Mouse (Mus musculus) kidney, postnatal 25 days (tissue): ENCODE measurements around the gene Ahsa1.
"Not testable (repeated sequence)": the region's sequence is repeated elsewhere in the genome, so short reads cannot be mapped to it uniquely, and the experiment has no call there.

Experiments
- DNase-seq, 2 experiments: peaks; one replicate each; pipeline ENCODE4 v3.0.0; 2021; ENCODE audit warnings: mixed read lengths in 2 of 2

The Ahsa1 gene

DNA sequence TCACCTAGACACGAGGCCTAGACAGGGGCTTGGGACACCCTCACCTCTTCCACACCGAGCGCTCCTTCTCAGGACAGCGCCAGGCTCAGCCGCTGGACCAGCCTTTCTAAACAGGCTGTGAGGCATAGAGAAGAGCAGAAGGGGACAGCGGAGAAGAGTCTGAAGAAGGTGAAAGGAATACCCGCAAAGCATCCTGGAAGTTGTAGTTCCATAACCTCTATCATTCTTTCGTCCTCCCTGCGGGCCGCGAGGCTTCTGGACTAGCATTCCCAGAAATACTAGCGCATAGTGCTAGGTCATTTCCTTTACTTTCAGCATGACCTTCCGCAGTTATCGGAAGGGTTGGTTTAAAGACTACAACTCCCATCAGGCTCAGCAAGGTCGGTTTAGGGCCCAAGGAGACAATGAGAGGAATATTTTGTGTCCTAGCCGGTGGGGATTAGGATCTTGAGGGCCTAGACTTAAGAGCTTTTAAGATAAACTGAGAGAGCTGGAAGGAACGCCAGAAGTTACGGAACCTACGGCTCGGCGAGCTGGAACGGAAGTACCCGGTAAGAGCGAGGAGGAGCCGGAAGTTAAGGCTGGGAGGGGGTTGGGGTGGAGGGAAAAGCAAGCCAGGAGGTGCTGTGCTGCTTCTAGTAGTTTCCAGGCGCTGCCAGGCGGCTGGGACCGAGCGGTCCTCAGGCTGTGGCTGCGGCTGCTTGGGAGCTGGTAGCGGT, at the start of gene Ahsa1, which contains the start of gene Vipas39:
TSS of gene Ahsa1 (plus strand) at position 372 of the 719 bp plus-strand sequence.
TSS of gene Vipas39 (minus strand) at position 149 of the 719 bp plus-strand sequence.
- peak; percentile 91 to 95 for DNase-seq

DNA sequence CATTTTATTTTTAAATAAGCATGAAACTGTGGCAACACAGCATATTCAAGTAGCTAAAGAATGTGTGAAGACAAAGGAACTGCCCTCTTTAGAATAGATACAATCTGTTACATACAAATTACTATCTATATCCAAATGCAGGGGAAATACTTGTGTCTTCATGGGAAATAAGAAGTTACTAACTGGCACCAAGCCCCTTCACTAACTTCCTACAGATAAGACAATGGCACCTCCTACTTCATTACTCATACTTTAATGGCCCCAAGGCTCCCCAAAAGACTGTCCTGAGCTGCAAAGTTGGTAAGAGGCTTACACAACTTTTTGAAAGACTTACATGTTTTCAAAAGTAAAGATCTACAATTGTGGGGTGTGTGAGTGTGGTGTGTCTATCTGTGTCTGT, 48.7 kb upstream of the Ahsa1 start:
- DNase-seq = no peak

DNA sequence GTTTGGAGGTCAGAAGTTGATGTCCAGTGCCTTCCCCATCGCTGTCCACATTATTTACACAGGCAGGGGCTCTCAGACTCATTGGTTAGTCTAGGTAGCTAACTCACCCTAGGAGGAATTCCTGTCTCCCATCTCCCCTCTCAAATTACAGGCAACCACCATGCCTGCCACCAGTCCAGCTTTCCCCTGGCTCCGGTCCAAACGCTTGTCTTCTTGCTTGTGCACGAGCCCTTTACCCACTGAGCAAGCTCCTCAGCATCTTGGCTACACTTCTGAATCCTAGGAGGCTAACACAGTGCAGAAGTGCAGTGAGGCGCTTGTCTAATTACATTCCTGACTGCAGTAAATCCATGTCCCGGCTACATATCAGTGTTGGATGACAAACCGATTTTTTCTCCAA, 46.9 kb upstream of the Ahsa1 start:
- DNase-seq = peak in 1 of 2 experiments; percentile 20

DNA sequence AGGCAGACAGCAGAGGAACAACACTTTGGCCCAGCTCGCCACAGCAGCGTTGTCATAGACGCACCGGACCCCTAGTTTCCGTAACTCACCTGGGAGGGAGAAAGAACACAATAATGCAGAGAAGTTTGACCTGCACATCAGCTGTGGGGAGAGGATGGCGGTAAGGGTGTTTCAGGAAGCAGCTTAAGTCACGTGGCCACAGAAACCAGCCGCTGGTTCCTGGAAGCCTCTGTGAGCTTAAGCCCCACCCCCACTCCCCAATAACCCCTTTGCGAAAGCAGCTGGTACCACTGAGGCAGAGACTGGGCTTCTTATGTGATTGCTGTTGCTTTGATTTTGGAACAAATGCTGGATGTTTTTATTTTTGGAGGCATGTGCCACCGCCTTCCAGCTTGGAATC, 41.3 kb upstream of the Ahsa1 start:
- no peak for DNase-seq

DNA sequence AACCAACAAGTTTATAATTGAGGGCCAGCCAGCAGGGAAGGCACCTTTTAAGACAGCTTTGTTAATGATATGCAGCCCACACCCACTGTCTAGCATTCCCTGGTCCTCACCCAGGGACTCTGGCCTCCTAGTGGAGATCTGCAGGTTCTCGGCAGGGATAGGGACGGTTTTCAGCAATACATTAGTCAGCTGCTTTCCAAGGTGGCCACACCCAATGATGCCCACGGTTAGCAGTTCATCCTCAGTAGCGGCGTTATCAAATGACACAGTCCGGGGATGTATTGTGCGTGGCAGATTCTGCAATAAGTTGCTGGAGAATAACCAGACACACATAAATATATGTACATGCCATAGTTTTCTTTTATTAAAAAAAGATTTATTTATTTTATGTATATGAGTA, 39.5 kb upstream of the Ahsa1 start:
- DNase-seq = no peak

DNA sequence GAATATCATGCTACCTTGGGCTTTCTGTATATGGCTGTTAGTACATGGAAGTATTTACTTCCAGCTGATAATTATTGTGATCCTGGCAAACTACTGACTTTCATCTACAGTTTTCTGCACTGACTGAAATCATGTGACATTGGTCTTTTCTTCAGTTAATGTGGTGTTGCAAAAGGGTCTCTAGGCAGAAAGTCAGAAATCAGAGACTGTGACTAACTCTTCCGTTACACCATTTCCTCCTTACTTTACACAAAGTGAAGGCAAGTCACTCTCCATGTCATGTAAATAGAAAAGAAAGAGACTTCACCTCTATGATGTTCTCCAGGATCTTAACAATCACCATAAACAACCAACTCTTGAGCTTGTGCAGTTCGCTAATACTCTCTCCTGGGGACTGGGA, 36.6 kb upstream of the Ahsa1 start:
- no peak for DNase-seq

DNA sequence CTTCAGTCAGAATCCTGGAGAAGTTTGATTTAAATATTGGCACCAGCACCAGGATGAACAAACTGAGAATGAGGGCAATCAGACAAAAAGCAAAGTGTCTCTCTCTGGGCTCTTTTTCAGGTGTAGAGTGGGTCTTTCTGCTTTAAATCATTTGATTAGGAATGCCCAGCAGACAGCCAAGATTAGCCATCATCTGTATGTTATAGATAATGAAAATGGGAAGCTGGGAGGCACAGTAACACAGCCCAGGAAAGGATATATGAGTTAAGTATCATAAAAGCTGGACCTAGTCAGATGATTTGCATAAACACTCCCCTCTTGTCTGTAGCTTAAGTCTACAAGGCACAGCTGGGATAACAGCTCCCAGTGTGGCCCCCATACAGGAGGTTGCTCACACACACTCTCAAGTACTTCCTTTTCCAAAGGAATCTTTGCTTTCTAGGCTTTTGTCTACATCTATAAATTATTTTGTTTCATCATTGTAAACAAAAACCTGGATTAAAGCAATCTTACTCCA, 35.8 kb upstream of the Ahsa1 start:
- no peak for DNase-seq

DNA sequence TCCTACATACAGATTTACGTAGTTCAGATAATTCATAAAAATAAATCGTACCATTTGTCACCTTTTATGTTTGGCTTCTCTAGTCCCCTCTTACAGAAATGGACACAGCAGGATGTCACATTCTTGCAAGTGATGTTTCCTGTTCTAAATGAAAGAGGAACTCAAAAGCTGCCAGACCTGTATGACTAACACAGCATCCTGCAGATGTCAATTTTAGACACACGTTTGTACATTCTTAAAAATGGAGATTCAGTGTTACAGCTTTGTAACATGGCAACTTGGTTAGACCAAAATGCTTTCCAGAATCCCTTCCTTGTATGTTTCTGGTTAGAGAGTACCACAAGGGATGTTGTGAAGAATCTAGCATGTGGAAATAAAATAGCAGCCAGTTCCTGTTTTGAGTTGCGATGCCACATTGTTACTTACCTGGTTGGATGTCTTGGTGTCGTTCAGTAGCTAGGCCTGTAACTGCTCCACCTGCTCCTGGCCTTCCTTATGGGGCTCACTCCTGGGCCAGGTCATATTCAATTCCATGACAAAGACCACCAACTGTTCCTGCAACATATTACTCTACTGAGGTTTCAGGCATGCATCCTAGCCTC, 29.3 kb upstream of the Ahsa1 start:
- no peak for DNase-seq

DNA sequence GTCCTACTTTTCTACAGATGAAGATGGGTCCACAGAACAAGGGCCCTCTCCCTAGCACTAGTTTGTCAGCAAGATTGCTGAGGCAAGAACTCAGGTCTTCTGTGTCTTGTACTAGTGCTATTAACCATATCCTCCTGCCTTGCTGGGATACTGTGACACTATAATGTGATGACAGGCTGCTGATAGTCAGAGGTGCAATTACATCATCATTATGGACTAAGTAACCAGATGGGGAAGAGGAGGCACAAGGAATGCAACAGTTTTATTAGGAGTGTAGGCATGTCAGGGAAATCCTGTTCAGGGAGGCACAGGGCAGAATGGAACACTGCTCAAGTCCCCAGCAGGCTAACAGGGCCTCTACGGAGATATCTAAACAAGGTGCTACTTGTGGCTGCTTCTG, 27.6 kb upstream of the Ahsa1 start, which contains the start of gene Noxred1:
TSS of gene Noxred1 (minus strand) at position 101 of the 400 bp plus-strand sequence.
- no peak for DNase-seq

DNA sequence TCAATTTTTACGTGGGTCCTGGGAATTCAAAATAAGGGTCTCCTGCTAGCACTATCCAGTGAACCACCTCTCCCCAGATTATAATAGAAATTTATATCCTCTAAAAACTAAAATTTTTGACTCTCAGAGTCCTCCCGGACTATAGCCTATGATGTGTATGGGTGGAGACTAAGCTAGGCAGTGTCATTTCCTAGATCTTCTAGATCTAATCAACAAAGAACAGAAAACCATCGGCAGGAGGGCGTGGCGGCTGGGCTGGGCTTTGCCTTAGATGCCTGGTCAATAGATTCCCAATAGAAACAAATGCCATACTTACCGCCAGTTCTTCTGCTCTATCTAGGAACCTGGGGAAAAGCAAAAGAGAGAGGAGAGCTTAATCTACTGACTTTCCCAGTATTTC, 16.1 kb upstream of the Ahsa1 start:
- DNase-seq = no peak

DNA sequence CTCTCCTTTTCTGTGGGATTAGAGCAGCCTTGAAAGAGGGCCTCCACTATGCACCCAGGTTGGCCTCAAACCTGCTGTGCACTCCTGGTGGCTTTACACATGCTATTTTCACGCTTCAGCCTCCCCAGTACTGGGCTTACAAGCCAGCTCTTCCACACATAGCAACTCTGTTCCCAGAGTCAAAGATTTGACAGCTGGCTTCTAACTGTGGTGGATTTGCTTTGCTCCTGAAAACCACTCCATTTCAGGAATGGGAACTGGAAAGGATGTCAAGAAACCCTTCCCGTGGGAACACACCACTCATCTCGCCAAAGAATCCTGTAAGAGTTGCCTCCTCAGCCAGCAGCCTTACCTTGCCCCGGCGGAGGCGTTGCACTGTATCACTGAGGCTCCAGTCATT, 12.4 kb upstream of the Ahsa1 start:
- DNase-seq = no peak

DNA sequence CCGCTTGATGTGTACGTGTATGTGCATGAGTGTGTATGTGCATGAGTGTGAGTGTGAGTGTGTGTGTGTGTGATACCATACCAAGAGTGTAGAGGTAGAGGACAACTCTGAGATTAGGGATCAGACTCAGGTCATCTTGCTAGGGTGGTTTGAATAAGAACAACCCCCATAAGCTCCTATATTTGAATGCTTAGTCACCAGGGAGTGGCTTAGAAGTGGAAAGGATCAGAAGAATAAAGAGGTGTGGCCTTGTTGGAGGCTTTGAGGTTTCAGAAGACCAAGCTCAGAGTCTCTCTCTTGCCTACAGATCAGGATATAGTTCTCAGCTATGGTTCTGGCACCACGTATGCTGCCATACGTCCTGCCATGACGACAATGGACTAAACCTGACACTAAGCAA, 9.7 kb upstream of the Ahsa1 start:
- no peak for DNase-seq

DNA sequence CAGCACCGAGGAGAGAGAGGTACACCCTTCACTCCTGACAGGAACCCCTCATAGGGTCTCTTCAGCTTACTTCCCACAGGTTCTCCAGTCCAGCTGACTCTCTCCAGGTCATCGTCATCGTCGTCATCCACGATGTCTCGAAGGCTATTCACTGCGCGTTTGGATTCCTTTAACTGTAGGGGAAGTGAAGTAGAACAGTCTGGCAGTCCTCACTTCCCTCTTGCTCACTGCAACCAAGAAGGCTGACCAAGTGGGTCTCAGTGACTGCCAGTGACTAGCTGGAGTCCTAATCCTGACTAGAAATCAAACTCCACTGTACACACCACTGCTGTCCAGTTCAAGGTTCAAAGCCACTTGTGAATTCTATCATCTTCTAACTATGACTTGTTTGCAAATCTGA, 5.7 kb upstream of the Ahsa1 start:
- no peak for DNase-seq

DNA sequence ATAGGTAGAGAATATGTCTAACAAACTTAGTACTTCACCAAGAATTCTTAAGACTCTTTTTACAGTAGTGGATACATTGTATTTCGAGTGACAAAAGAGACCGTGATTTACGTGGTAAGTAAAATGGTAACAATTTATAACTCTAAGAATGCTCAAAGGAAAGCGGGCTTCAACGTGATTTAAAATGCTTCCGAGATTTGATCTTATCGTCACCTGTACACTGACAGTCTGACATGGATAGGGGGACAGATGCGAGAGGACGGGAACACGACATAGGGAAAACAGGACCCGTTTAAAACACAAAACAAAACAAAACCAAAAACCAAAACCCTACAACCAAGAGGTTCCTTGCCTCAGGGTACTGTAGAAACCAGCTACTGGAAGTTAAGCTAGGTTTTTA, 835 bp upstream of the Ahsa1 start:
- no peak for DNase-seq

DNA sequence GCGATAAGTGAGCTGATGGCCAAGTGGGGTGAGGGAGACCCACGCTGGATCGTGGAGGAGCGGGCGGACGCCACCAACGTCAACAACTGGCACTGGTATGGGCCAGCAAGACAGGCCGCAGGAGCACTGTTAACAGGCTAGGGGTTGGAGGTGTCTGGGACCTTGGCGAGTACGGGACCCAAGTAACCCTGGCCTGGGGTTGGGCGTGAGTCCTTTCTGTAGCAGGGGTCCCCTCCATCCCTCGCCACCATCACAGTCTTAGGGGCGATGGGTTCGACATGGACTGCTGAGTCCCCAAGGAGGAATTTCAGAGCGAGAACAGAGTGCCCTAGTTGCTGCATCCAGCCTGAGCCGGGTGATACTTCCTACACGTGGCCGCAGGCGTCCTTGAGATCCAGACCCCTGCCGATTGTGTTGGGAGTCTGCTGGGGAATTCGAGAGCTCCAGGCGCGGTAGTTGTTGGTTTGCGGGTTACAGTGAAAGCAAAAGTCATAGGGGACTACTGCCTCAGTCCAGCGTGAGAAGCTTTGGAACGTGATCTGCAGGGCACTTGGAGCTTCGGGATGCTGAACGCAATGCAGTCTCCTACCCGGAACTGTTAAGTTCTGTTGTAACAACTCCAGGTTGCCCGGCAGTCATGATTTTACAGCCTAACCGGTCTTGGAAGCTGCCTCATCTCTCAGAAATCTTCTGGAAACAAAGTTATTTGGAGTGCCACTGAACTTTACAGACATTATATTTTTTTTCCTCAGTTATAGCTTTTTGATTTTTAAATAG, 736 bp downstream of the Ahsa1 start:
- peak in 1 of 2 experiments; percentile 10 for DNase-seq

DNA sequence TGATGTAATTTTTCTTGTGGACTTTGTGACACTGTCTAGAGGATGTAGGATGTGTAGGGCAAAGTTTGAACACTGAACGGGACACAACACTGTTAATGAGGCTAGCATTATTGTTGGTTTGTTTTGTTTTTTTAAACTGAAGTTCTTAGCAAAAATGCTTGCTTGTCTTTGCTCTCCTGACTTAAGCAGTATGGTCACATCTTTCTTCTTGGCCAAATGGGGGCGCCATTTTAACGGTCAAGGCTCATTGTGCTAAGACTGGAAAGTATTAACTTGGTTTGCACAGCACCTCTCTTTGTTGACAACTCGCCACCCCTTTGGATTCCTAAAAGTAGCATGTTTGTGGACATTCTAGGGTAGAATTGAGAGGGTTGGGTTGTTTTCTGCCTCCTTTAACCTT, 1.4 kb downstream of the Ahsa1 start:
- DNase-seq = peak in 1 of 2 experiments; percentile 40

DNA sequence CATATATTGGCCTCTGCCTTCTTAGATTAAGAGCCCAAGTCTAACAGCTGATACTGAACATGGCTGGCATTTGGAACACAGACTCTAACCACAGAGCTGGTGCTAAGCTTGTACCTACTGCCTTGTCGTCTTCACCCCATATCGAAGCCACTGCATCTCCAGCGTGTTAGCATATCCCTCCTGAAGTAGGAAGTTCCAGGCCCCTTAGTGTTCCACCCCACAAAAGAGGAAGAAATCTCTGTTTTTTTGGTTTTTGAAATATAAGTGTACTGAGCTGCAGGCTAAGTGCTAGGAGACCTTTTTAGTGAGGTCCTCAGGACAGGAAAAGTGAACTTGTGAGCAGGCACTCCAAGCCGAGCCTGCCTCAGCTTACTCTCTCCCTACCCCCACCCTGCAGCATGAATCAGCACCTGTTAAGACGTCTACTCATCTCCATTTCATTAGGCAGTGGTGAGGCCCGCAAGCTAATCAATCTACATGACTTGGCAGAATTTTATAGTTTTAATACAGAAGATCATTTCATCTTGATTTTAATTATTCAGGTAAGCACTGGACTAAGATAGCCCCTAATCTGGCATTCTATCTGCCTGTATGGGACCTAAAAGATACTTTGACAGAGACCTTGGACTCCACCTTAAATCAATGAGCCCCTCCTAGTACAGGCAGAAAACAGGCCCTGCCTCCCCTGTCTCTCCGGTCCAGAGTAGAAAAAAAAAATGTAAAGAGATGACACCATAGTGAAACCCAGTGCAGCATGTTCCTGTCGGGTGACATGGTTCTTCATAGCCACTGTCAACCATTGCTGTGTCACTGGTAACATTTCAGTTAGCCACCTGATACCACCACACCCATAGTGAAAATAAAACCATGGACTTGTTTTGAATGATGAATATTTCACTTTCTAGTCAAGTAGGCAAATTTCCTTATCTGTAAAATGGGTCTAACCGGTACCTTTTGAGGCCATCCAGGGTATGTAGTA, 8.9 kb downstream of the Ahsa1 start:
- no peak for DNase-seq

DNA sequence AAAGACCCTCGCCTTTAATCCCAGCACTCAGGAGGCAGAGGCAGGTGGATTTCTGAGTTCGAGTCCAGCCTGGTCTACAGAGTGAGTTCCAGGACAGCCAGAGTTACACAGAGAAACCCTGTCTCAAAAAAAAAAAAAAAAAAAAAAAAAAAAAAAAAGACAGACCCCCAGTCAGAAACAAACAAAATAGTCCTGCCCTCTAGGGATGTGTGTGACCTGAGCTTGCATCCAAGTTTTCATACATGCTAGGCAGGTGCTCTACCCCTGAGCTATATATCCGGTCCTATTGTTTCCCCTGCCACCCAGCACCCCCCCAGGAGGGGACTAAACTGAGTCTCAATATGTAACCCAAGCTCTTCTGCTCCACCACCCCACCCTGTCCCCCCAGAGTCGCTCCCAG, 11.0 kb downstream of the Ahsa1 start:
- DNase-seq = not testable (repeated sequence)

DNA sequence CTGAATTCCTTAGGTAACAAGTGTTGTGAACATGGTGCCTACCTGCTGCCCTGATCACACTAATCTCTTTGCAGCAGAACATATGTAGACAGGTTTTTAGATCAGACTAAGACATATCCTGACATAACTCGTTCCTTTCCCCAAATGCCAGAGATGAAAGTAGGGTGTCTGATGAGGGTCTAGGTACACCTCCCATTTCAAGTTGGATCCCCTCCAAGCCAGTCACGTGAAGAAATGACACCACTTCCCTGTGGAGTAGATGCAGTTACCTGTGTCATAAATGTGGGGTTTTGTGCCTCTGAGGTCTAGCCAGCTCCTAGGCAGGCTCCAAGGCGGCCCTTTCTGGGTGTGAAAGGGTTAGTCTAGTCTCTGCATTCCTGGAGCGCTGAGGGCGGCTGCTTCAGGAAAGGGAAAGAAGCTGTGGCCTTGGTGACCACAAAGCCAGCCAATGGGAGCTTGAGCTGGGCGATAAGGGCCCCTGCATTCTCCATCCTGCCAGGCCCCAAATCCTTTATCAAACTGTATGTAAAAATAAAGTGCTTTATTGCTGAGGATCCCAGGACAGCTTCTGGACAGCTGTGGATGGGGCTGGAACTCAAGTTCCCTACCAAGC, 11.9 kb downstream of the Ahsa1 start:
- DNase-seq = no peak

DNA sequence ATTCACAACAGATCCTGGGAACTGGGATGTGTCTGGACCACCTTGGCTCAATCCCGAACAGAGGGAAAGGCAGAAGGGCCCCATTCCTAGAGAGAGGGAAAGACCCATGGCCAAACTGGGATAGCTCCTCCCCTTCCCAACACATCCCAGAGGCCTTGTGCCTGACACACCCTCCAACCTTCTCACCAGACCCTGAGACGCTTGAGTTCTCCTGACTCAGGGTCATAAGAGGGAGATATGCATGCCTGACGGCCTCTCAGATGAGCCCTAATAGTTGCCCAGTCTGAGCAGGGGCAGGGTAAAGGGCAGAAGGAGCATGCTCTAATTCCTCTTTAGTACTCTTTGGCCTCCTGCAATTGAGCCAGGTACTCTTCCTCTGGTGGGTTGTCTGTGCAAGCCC, 13.1 kb downstream of the Ahsa1 start:
- no peak for DNase-seq

DNA sequence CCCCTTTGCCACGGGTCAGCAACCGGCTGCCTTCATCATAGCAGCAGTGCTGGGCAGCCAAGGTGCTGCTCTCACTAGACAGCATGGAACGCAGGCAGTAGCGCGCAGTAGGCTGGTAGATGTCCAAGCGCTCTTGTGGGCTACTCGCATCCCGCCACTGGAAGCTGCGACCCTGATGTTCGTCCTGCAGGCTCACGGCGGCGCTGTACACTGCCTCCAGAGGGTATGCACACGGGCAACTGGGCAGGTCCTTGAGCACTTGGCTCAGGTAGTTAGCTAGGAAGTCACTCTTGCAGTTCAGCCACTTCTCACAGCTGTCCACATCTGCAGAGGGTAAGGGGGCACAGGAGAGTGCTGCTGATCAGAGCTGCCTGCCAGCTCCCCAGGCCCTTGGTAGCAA, 13.6 kb downstream of the Ahsa1 start:
- peak; percentile 13 to 48 for DNase-seq

DNA sequence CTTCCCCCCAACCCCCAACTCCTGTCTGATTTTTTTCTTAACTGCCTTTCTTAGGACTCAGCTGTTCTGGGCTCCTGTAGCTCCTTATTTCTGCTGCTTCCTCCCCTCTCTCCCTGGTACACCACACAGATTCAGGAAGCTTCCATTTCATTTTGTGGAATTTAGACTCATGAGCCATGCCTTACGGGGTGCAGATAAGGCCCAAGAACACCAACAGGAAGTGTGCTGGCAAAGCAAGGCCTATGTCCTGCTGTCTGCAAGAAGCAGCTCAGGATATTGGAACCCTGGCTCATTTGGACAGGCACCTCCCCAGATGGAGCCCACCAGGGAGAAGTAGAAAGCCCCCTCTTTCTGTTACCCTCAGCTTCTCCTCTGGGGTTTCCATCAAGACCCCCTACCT, 15.5 kb downstream of the Ahsa1 start:
- no peak for DNase-seq
